In the genomic region with DNA sequence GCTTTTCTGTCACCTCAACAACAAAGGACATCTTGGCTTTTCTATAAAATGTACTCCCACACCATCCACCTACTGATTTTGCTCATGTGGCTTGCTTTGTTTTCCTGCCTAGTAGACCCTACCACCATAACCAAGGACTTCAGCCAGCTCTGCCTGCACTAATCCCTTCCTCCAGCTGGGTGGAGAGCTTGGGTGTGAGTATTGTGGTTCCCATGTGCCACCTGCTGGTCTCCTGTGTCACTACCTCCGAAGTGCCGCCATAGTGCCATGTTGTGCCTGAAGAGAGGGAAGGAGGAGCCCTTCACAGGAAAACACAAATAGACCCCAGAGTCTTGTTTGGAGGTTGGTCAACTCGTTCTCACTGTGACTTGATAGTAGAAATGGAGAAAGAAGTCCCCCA, we compare ENCODE assay signal across 9 mouse cellular contexts.
A peak's percentile ranks its signal among the peaks of the same experiment; 100 is the strongest.
DNase-seq lines count a peak whose midpoint lies in the region; ATAC-seq and TF ChIP-seq lines count a peak whose summit lies in the region.
"Had no signal": no experiment of that assay in that cellular context is flagged by ENCODE, and none has a peak within 500 bp of the region (broad histone marks: within the 10 kb centered on the region; RNA-seq: fewer than 3 reads in every experiment).

No protein-coding gene starts in this region.

- DNase-seq in MEL-GATA-1-ER (ENCODE audit: extremely low read depth, low read depth): peak; percentile 11
- DNase-seq in brain, adult 2 months (ENCODE audit: low read depth, low spot score): peak; percentile 88
- peak; percentile 40 for DNase-seq in fibroblast of lung, adult 2 months (ENCODE audit: low read depth)
- DNase-seq in layer of hippocampus, adult 11-12 months (ENCODE audit: low spot score): peak; percentile 81
- peak; percentile 67 for DNase-seq in lung, postnatal 0 days (ENCODE audit: low spot score)
- DNase-seq in ovary, postnatal 36 days (ENCODE audit: low spot score): peak; percentile 51
- peak; percentile 23 for DNase-seq in yolk sac, embryonic 10.5 days (ENCODE audit: low spot score)

- TF ChIP-seq CTCF in lung, postnatal 0 days (IDR thresholded peaks at IDR 0.05): peak; percentile 84

- no peak overlapping the region for H3K27ac ChIP-seq in lung, postnatal 0 days (ENCODE audit: low read length)
- H3K27ac ChIP-seq: lung, embryonic 15.5 days had no signal

- H3K4me3 ChIP-seq in lung, postnatal 0 days (ENCODE audit: low read depth, low read length): no peak overlapping the region
- H3K4me3 ChIP-seq: lung, embryonic 15.5 days had no signal

- ATAC-seq in hematopoietic stem cell, adult 5-6 weeks (replicated peaks in 1 of 2; ENCODE audit: insufficient read depth in 1 of 2, low FRiP score in 2 of 2, low TSS enrichment in 1 of 2, low read depth in 1 of 2, poor library complexity in 2 of 2, severe bottlenecking in 2 of 2): peak; percentile 97 to 99
- no peak for ATAC-seq in lung, postnatal 0 days

- H3K4me2 ChIP-seq in lung, postnatal 0 days (replicated peaks; ENCODE audit: low read depth, low read length): no peak overlapping the region
- H3K4me2 ChIP-seq: lung, embryonic 15.5 days had no signal

- H3K27me3 ChIP-seq in lung, postnatal 0 days (replicated peaks; ENCODE audit: insufficient read depth, low read length): no peaks in the 10 kb centered on the region
- H3K27me3 ChIP-seq: lung, embryonic 15.5 days had no signal

- no peaks in the 10 kb centered on the region for H3K36me3 ChIP-seq in lung, postnatal 0 days (ENCODE audit: insufficient read depth, low read length)
- H3K36me3 ChIP-seq: lung, embryonic 15.5 days had no signal

- no peaks in the 10 kb centered on the region for H3K4me1 ChIP-seq in lung, postnatal 0 days (ENCODE audit: insufficient read depth, low read depth, low read length)
- H3K4me1 ChIP-seq: lung, embryonic 15.5 days had no signal

- 4% methylated on average over 3 of the region's 3 CpGs for WGBS in lung, postnatal 0 days

- no peak for TF ChIP-seq EP300 in lung, postnatal 0 days (IDR thresholded peaks at IDR 0.05)

- no peaks in the 10 kb centered on the region for H3K9me3 ChIP-seq in lung, postnatal 0 days (ENCODE audit: low read length)
- H3K9me3 ChIP-seq: lung, embryonic 15.5 days had no signal

- H3K9ac ChIP-seq in lung, postnatal 0 days (replicated peaks; ENCODE audit: low read depth): no peak overlapping the region
- H3K9ac ChIP-seq: lung, embryonic 15.5 days had no signal

Comparison
In these comparisons a context has a peak if more than half of its experiments do, and no peak if none do; other contexts are left out.
1. DNase-seq: peak in every context shown above with its lines; median percentile 88 in brain, adult 2 months; 81 in layer of hippocampus, adult 11-12 months; 67 in lung, postnatal 0 days; 51 in ovary, postnatal 36 days; 40 in fibroblast of lung, adult 2 months; 23 in yolk sac, embryonic 10.5 days; 11 in MEL-GATA-1-ER.